Mouse (Mus musculus) embryonic facial prominence, embryonic 15.5 days (tissue): ENCODE measurements at regions not wholly inside any gene's neighbourhood (a gene's known extent, or its start where the extent isn't known, plus 50 kb on each side); places are given as distances from the start of the nearest gene placed in this dataset.
"Not testable (repeated sequence)": the region's sequence is repeated elsewhere in the genome, so short reads cannot be mapped to it uniquely, and the experiment has no call there.

Source experiments
- ATAC-seq: fragments of 200-750 bp; cut with Nextera tagmentation; 2 replicates; pipeline ENCODE4 v1.8.0; 2017; ENCODE audit warnings: low read depth, moderate TSS enrichment; ENCODE audit not compliant: insufficient number of reproducible peaks, low FRiP score, low TSS enrichment
- H3K27ac ChIP-seq: fragments of 300-500 bp; sonication (generic); replicated peaks from 2 replicates; pipeline ENCODE4 v1.5.1; 2015; ENCODE audit warnings: mild to moderate bottlenecking, inconsistent platforms
- H3K27me3 ChIP-seq: fragments of 300-500 bp; sonication (generic); 2 replicates; pipeline ENCODE4 v1.6.1; 2015; ENCODE audit warnings: inconsistent platforms
- H3K36me3 ChIP-seq: fragments of 300-500 bp; sonication (generic); 2 replicates; pipeline ENCODE4 v1.6.1; 2015; ENCODE audit warnings: mild to moderate bottlenecking, inconsistent platforms
- H3K4me1 ChIP-seq: fragments of 300-500 bp; sonication (generic); 2 replicates; pipeline ENCODE4 v1.6.1; 2015; ENCODE audit warnings: inconsistent platforms
- H3K4me2 ChIP-seq: fragments of 300-500 bp; sonication (generic); replicated peaks from 2 replicates; pipeline ENCODE4 v1.6.1; 2015; ENCODE audit warnings: mild to moderate bottlenecking, inconsistent platforms
- H3K4me3 ChIP-seq: fragments of 300-500 bp; sonication (generic); replicated peaks from 2 replicates; pipeline ENCODE4 v1.5.1; 2015; ENCODE audit warnings: mild to moderate bottlenecking, inconsistent platforms
- H3K9ac ChIP-seq: fragments of 300-500 bp; sonication (generic); 2 replicates; pipeline ENCODE4 v1.6.1; 2015; ENCODE audit warnings: inconsistent platforms
- H3K9me3 ChIP-seq: fragments of 300-500 bp; sonication (generic); replicated peaks from 2 replicates; pipeline ENCODE4 v1.6.1; 2016; ENCODE audit warnings: inconsistent platforms
- WGBS: fragments of 180-500 bp; shearing (Covaris S2); methylation state at CpG from one replicate; pipeline ENCODE4 v1.1.7; 2015; 5-methylcytosine and 5-hydroxymethylcytosine counted together

GRCm38 (mm10) chr13:72231032-72231591 is 267.6 kb upstream of the Irx1 start:
- Histone ChIP-seq H3K4me3 (no peak overlapping the region), H3K27ac (no peak overlapping the region), H3K36me3 (no peaks in the 10 kb centered on the region), H3K9me3 (no peaks in the 10 kb centered on the region), H3K9ac (no peak overlapping the region), H3K27me3 (no peaks in the 10 kb centered on the region), H3K4me1 (no peaks in the 10 kb centered on the region), H3K4me2 (no peak overlapping the region)
- ATAC-seq, result no peak
- 67% methylated on average over 4 of the region's 4 CpGs for WGBS

- no peaks in the 10 kb centered on the region for H3K27me3 ChIP-seq
- no peaks in the 10 kb centered on the region for H3K4me1 ChIP-seq
- no peak overlapping the region for H3K9ac ChIP-seq
- no peaks in the 10 kb centered on the region for H3K36me3 ChIP-seq
- H3K4me2 ChIP-seq, result no peak overlapping the region
- no peak overlapping the region for H3K27ac ChIP-seq
- H3K4me3 ChIP-seq, result no peak overlapping the region
- H3K9me3 ChIP-seq, result no peaks in the 10 kb centered on the region
- ATAC-seq, result no peak
Observed at GRCm38 (mm10) chr13:72232080-72232479, 268.6 kb upstream of the Irx1 start.

GRCm38 (mm10) chr13:72241919-72242318 is 278.4 kb upstream of the Irx1 start:
- H3K27ac ChIP-seq, result no peak overlapping the region
- H3K9ac ChIP-seq, result no peak overlapping the region
- no peaks in the 10 kb centered on the region for H3K27me3 ChIP-seq
- H3K4me1 ChIP-seq, result no peaks in the 10 kb centered on the region
- 47% methylated on average over 3 of the region's 3 CpGs for WGBS
- H3K36me3 ChIP-seq, result no peaks in the 10 kb centered on the region
- H3K4me2 ChIP-seq, result no peak overlapping the region
- H3K9me3 ChIP-seq, result no peaks in the 10 kb centered on the region
- H3K4me3 ChIP-seq, result no peak overlapping the region
- 0 out of 2 replicates have a peak, but pooled peaks have one; percentile 54 for ATAC-seq

GRCm38 (mm10) chr13:72250419-72250818 is 286.9 kb upstream of the Irx1 start:
- no peak for ATAC-seq
- Histone ChIP-seq H3K9me3 (no peaks in the 10 kb centered on the region), H3K4me2 (no peak overlapping the region), H3K27ac (no peak overlapping the region), H3K4me3 (no peak overlapping the region), H3K27me3 (no peaks in the 10 kb centered on the region), H3K9ac (no peak overlapping the region), H3K36me3 (no peaks in the 10 kb centered on the region), H3K4me1 (no peaks in the 10 kb centered on the region)

- not testable (repeated sequence) for H3K9me3 ChIP-seq, H3K4me1 ChIP-seq, H3K4me2 ChIP-seq, H3K9ac ChIP-seq, H3K36me3 ChIP-seq, H3K27ac ChIP-seq, H3K27me3 ChIP-seq, ATAC-seq, H3K4me3 ChIP-seq
- 47% methylated on average over 13 of the region's 13 CpGs for WGBS
Observed at GRCm38 (mm10) chr13:72253242-72253641, 289.7 kb upstream of the Irx1 start.

- no peak for ATAC-seq
Observed at GRCm38 (mm10) chr13:72258794-72259193, 295.3 kb upstream of the Irx1 start.

GRCm38 (mm10) chr13:72264416-72264815 is 300.9 kb upstream of the Irx1 start:
- H3K4me2 ChIP-seq, result no peak overlapping the region
- no peaks in the 10 kb centered on the region for H3K36me3 ChIP-seq
- H3K9ac ChIP-seq, result no peak overlapping the region
- H3K4me3 ChIP-seq, result no peak overlapping the region
- H3K9me3 ChIP-seq, result no peaks in the 10 kb centered on the region
- H3K27ac ChIP-seq, result no peak overlapping the region
- no peaks in the 10 kb centered on the region for H3K27me3 ChIP-seq
- no peaks in the 10 kb centered on the region for H3K4me1 ChIP-seq
- WGBS, result 68% methylated on average over 3 of the region's 3 CpGs
- no peak for ATAC-seq

More at GRCm38 (mm10) chr13:72258794-72259193, 295.3 kb upstream of the Irx1 start:
- Histone ChIP-seq H3K4me2 (no peak overlapping the region), H3K4me1 (no peaks in the 10 kb centered on the region), H3K9ac (no peak overlapping the region), H3K9me3 (no peaks in the 10 kb centered on the region), H3K27ac (no peak overlapping the region), H3K27me3 (no peaks in the 10 kb centered on the region; the same call in 1 of the 2 replicates), H3K36me3 (no peaks in the 10 kb centered on the region), H3K4me3 (no peak overlapping the region)
- 83% methylated on average over 2 of the region's 2 CpGs for WGBS

- no peaks in the 10 kb centered on the region for H3K36me3 ChIP-seq
- H3K27me3 ChIP-seq, result no peaks in the 10 kb centered on the region
- ATAC-seq, result no peak
- H3K4me2 ChIP-seq, result no peak overlapping the region
- 91% methylated on average over 7 of the region's 7 CpGs for WGBS
- no peaks in the 10 kb centered on the region for H3K4me1 ChIP-seq
- H3K9ac ChIP-seq, result no peak overlapping the region
- H3K4me3 ChIP-seq, result no peak overlapping the region
- no peaks in the 10 kb centered on the region for H3K9me3 ChIP-seq
- no peak overlapping the region for H3K27ac ChIP-seq
Observed at GRCm38 (mm10) chr13:72265116-72265515, 301.6 kb upstream of the Irx1 start.

- Histone ChIP-seq H3K4me2 (no peak overlapping the region), H3K36me3 (no peaks in the 10 kb centered on the region), H3K4me1 (no peaks in the 10 kb centered on the region), H3K9me3 (no peaks in the 10 kb centered on the region), H3K27me3 (no peaks in the 10 kb centered on the region), H3K27ac (no peak overlapping the region), H3K9ac (no peak overlapping the region), H3K4me3 (no peak overlapping the region)
- ATAC-seq, result no peak
- 86% methylated on average over 11 of the region's 11 CpGs for WGBS
Observed at GRCm38 (mm10) chr13:72265650-72266049, 302.1 kb upstream of the Irx1 start.

- Histone ChIP-seq H3K4me3 (no peak overlapping the region), H3K9me3 (no peaks in the 10 kb centered on the region), H3K9ac (no peak overlapping the region), H3K36me3 (no peaks in the 10 kb centered on the region), H3K27me3 (no peaks in the 10 kb centered on the region), H3K27ac (no peak overlapping the region), H3K4me1 (no peaks in the 10 kb centered on the region), H3K4me2 (no peak overlapping the region)
- WGBS, result 85% methylated on average over 12 of the region's 12 CpGs
- no peak for ATAC-seq
Observed at GRCm38 (mm10) chr13:72266174-72266768, 302.7 kb upstream of the Irx1 start.

- no peak for ATAC-seq
- no peaks in the 10 kb centered on the region for H3K9me3 ChIP-seq
- H3K4me3 ChIP-seq, result no peak overlapping the region
- no peaks in the 10 kb centered on the region for H3K4me1 ChIP-seq
- H3K27ac ChIP-seq, result no peak overlapping the region
- H3K4me2 ChIP-seq, result no peak overlapping the region
- no peaks in the 10 kb centered on the region for H3K27me3 ChIP-seq
- 48% methylated on average over 2 of the region's 2 CpGs for WGBS
- H3K36me3 ChIP-seq, result no peaks in the 10 kb centered on the region
- H3K9ac ChIP-seq, result no peak overlapping the region
Observed at GRCm38 (mm10) chr13:72280343-72280742, 316.8 kb upstream of the Irx1 start.

- H3K4me3 ChIP-seq, result no peak overlapping the region
- no peak overlapping the region for H3K9ac ChIP-seq
- H3K4me2 ChIP-seq, result no peak overlapping the region
- H3K4me1 ChIP-seq, result no peaks in the 10 kb centered on the region
- no peak overlapping the region for H3K27ac ChIP-seq
- 68% methylated on average over 5 of the region's 5 CpGs for WGBS
- H3K36me3 ChIP-seq, result no peaks in the 10 kb centered on the region
- no peak for ATAC-seq
- H3K9me3 ChIP-seq, result no peaks in the 10 kb centered on the region
- H3K27me3 ChIP-seq, result no peaks in the 10 kb centered on the region
Observed at GRCm38 (mm10) chr13:72280871-72281270, 317.3 kb upstream of the Irx1 start.
